Mouse (Mus musculus) ES-E14 (cell line): ENCODE data around the gene Pus10. TPM values are rescaled to one million over a fixed set of nuclear protein-coding genes. Genes with fewer than 3 reads are reported as not detected.

ENCODE experiments used
- DNase-seq: peaks from one replicate; pipeline ENCODE4 v3.0.0-alpha.2; 2013; ENCODE audit warnings: low read depth, low spot score
- H3K27ac ChIP-seq: 2 replicates; pipeline ENCODE4 v1.5.1; 2012; ENCODE audit warnings: low read depth, mild to moderate bottlenecking, low read length, moderate library complexity, mixed read lengths; ENCODE audit not compliant: poor library complexity, insufficient read depth, severe bottlenecking
- H3K36me3 ChIP-seq: 2 replicates; pipeline ENCODE4 v1.6.1; 2012; ENCODE audit warnings: mild to moderate bottlenecking, low read length, moderate library complexity, mixed read lengths; ENCODE audit not compliant: control insufficient read depth, poor library complexity, insufficient read depth, severe bottlenecking
- H3K4me1 ChIP-seq, 2 experiments: fragments of 150-350 bp in 1 of 2; sonication (generic) in 1 of 2; 2 replicates each; pipeline ENCODE4 v1.6.1; 2012; ENCODE audit warnings: low read length in 2 of 2, mild to moderate bottlenecking in 1 of 2, mixed read lengths in 1 of 2; ENCODE audit not compliant: control insufficient read depth in 2 of 2, insufficient read depth in 2 of 2, poor library complexity in 1 of 2
- H3K4me3 ChIP-seq, 2 experiments: fragments of 150-350 bp in 1 of 2; sonication (generic) in 1 of 2; 2 replicates each; pipeline ENCODE4 v1.5.1; 2012; ENCODE audit warnings: low read length in 2 of 2, low read depth in 1 of 2, mild to moderate bottlenecking in 1 of 2, mixed read lengths in 1 of 2; ENCODE audit not compliant: insufficient read depth in 1 of 2, poor library complexity in 1 of 2, severe bottlenecking in 1 of 2
- H3K9ac ChIP-seq: 2 replicates; pipeline ENCODE4 v1.6.1; 2012; ENCODE audit warnings: low read depth, mild to moderate bottlenecking, low read length, mixed read lengths; ENCODE audit not compliant: poor library complexity, insufficient read depth, severe bottlenecking
- H3K9me3 ChIP-seq: fragments of 150-350 bp; sonication (generic); 2 replicates; pipeline ENCODE4 v1.6.1; 2012; ENCODE audit warnings: low read depth, mild to moderate bottlenecking, low read length; ENCODE audit not compliant: control insufficient read depth, insufficient read depth
- CHD2 ChIP-seq: IDR thresholded peaks from 2 replicates; pipeline ENCODE4 v1.6.1; 2014; ENCODE audit warnings: mild to moderate bottlenecking, low read depth, low read length, inconsistent platforms
- HCFC1 ChIP-seq: IDR thresholded peaks from 2 replicates; pipeline ENCODE4 v1.6.1; 2012; ENCODE audit warnings: low read length, inconsistent platforms, borderline replicate concordance; ENCODE audit not compliant: insufficient read depth
- MAFK ChIP-seq: IDR thresholded peaks from 2 replicates; pipeline ENCODE4 v1.6.1; 2014; ENCODE audit warnings: mild to moderate bottlenecking, low read depth, low read length, inconsistent platforms; ENCODE audit not compliant: insufficient read depth
- ZC3H11A ChIP-seq: IDR thresholded peaks from 2 replicates; pipeline ENCODE4 v1.6.1; 2012; ENCODE audit warnings: low read depth, mild to moderate bottlenecking, inconsistent platforms, low read length, borderline replicate concordance
- ZNF384 ChIP-seq: IDR thresholded peaks from 2 replicates; pipeline ENCODE4 v1.6.1; 2012; ENCODE audit warnings: low read depth, low read length, inconsistent platforms
- in situ Hi-C, 2 experiments: fragments of 600-800 bp; cut with MboI; formaldehyde crosslinking; loops; one replicate each; pipeline ENCODE4 v1.15.1; 2025; ENCODE audit warnings: low sequenced_read_pairs in 2 of 2, inconsistent platforms in 1 of 2; ENCODE audit not compliant: unreplicated experiment in 2 of 2
- total RNA-seq: library from RNA; depleted of rRNA; stranded (reverse); fragments of 300-350 nt; gene quantifications from 2 replicates; pipeline ENCODE4 v1.2.3, GENCODE M21; 2012

Pus10 gene
- total RNA-seq, 1 experiment: 28.8 TPM

DNA sequence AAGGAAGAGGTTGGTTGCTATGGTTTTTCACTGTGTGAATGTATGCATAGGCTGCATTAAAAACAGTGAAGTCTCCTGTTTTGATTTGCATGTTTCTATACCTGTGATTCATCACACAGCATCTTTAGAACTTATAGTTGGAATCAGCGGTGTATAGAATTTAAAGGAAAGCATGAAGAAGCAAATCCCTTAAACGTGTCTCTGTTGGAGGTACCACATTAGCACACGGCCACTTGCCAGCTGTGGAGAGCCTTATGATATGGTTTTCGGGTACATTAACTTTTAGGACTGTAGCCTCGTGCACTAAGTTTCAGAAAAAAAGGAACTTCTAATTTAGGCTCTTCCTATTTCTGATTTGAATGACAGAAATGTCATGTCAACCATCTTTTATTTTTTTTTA, 17.1 kb downstream of the Pus10 start:
- H3K4me1 ChIP-seq: peaks cover 0 to 2% of the 10 kb centered on the region in 2 experiments; a peak in 1 of 4 replicates
- H3K4me3 ChIP-seq: no peak overlapping the region
- no peaks in the 10 kb centered on the region for H3K9me3 ChIP-seq
- DNase-seq: no peak
- no peak overlapping the region for H3K9ac ChIP-seq
- in situ Hi-C loops: no loop called here
- TF ChIP-seq HCFC1 (no peak), MAFK (no peak), ZC3H11A (no peak)
- no peak overlapping the region for H3K27ac ChIP-seq
- peaks cover 10% of the 10 kb centered on the region for H3K36me3 ChIP-seq

DNA sequence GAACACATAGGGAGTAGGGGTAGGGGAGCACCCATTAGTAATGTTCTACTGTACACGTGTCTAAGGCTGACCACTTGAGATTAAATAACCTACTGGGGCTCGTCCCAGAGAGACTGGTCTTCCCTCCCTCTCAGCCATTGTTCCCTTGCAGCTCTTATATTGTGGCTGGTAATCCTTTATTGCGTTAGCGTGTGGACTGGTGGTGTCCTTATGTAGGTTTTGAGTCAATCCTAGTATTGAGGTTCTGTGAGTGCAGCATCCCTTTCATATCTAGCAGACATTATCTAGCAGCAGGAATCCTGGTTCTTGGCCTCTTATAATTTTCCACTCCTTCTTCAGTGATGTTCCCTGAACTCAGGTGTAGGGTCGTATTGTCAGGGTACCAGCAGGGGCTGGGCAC, 21.2 kb downstream of the Pus10 start:
- in situ Hi-C loops: no loop called here
- TF ChIP-seq ZC3H11A (no peak), MAFK (no peak), ZNF384 (no peak), CHD2 (no peak), HCFC1 (no peak)
- Histone ChIP-seq H3K36me3 (peaks cover 4% of the 10 kb centered on the region), H3K4me1 (no peaks in the 10 kb centered on the region), H3K9me3 (no peaks in the 10 kb centered on the region), H3K4me3 (no peak overlapping the region), H3K9ac (no peak overlapping the region), H3K27ac (no peak overlapping the region)
- DNase-seq: no peak

DNA sequence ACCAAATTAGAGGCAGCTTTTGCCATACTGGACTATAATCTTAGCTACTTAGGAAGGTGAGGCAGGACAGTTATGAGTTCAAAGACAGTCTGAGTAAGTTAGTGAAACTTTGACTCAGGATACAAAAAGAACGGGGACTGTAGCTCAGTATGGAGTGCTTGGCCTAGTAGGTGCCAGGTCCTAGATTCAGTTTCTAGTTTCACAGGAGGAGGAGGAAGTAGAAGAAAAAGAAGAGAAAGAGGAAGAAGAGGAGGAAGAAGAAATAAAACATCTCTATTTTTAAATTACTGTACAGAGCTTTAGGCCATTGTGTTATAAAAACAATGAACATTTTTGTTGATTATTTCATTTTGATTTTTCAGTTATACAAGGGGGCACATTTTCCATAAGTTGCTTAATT, 22.6 kb downstream of the Pus10 start:
- in situ Hi-C loops: no loop called here
- H3K4me1 ChIP-seq: no peaks in the 10 kb centered on the region
- H3K9ac ChIP-seq: no peak overlapping the region
- peaks cover 4% of the 10 kb centered on the region for H3K36me3 ChIP-seq
- no peak overlapping the region for H3K4me3 ChIP-seq
- TF ChIP-seq CHD2: no peak
- TF ChIP-seq ZNF384: no peak
- TF ChIP-seq HCFC1: no peak
- no peak overlapping the region for H3K27ac ChIP-seq
- no peak for DNase-seq
- H3K9me3 ChIP-seq: no peaks in the 10 kb centered on the region

DNA sequence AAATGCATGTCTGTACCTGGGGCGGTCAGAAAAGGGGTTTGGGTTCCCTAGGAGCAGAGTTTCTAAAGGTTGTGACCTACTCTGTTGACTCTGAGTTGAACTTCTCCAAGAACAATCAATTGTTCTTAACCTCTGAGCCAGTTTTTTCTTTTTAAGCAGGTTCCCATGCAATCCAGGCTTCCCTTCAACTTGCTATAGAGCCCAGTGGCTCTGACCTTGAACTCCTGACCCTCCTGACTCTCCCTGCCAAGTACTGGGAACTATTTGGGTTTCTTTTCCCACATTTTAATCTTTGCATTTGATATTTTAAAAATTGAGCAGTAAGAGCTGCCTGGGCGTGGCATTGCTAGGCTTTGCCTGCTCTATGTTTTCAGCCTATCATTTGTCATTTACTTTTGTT, 27.8 kb downstream of the Pus10 start:
- no peak for DNase-seq
- H3K9ac ChIP-seq: no peak overlapping the region
- in situ Hi-C loops: no loop called here
- TF ChIP-seq HCFC1 (no peak), MAFK (no peak), ZNF384 (no peak), CHD2 (no peak), ZC3H11A (no peak)
- no peak overlapping the region for H3K27ac ChIP-seq
- 0 out of 4 replicates have a peak, but pooled peaks cover 0 to 2% of the 10 kb centered on the region in 2 experiments for H3K4me1 ChIP-seq
- H3K9me3 ChIP-seq: no peaks in the 10 kb centered on the region
- H3K36me3 ChIP-seq: peaks cover 2% of the 10 kb centered on the region
- H3K4me3 ChIP-seq: no peak overlapping the region

DNA sequence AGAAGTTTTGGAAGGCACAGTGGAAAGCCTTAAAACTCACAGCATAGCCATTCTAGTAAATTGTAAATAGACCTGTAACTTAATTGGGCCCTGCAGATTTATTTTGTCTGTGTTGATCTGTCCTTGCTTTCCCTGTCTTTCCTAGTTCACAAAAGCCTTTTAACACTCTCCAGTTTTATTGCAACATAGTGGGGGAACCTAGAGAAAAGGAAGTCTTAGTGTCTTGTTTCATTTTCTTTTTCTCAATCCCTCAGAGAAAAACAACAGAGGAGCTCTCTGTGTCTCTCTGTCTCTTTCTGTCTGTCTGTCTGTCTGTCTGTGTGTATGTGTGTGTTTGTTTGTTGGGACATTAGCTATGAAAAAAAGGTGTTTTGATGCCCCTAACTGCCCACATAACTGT, 30.4 kb downstream of the Pus10 start:
- no peak overlapping the region for H3K27ac ChIP-seq
- in situ Hi-C loops: no loop called here

More for the DNA sequence above, 30.4 kb downstream of the Pus10 start:
- Histone ChIP-seq H3K36me3 (no peaks in the 10 kb centered on the region), H3K4me3 (no peak overlapping the region), H3K4me1 (peaks cover 0 to 7% of the 10 kb centered on the region in 2 experiments; a peak in 2 of 4 replicates), H3K9ac (no peak overlapping the region), H3K9me3 (no peaks in the 10 kb centered on the region)
- TF ChIP-seq ZC3H11A (no peak), HCFC1 (no peak), CHD2 (no peak), ZNF384 (no peak), MAFK (no peak)
- DNase-seq: no peak
